Mouse (Mus musculus) 3T3-L1 (cell line): ENCODE results near the gene Nsf.
A peak's percentile ranks its signal among the peaks of the same experiment; 100 is the strongest.
"Not testable (repeated sequence)": the region's sequence is repeated elsewhere in the genome, so short reads cannot be mapped to it uniquely, and the experiment has no call there.

Source experiments
- DNase-seq: peaks from one replicate; pipeline ENCODE4 v3.0.0-alpha.2; 2015; ENCODE audit warnings: low read depth, low spot score

Nsf gene

DNA sequence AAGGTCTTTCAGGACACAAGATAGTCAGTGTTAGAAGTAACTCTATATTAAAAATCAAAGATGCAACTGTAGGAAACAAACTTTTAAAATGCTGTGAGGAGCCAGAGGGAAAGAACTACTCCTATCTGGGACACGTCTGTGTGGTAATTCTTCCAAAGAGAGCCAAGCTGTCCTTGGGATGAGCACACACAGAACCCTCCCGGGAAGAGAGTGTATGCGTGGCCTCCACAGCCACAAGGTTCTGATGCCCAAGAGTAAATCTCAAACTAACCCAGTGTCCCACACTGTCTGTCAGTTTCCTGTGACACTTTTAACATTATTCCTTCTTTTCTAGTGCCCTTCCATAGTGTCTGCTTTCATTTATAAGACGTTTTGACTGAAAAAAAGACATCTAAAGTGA lies 57.8 kb downstream of the Nsf start:
- DNase-seq = no peak

DNA sequence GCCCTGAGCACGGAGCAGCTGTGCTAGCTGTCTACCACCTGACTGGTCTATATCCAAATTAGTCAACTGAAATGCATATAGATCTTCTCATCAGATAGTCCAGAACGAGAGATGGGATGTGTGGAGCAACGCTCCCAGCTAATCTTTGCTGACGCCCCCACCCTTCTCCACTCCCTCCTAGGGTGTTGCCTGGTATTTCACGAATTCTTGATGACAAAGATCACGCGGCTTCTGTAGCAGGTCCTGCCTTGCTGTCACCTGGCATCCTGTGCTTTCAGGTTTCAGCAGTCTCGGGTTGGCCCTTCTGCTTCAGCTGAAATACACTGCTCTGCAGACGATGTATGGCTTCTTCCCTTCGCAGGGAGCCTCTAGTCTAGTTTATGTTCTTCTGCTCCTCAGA lies 61.0 kb downstream of the Nsf start:
- DNase-seq = no peak

DNA sequence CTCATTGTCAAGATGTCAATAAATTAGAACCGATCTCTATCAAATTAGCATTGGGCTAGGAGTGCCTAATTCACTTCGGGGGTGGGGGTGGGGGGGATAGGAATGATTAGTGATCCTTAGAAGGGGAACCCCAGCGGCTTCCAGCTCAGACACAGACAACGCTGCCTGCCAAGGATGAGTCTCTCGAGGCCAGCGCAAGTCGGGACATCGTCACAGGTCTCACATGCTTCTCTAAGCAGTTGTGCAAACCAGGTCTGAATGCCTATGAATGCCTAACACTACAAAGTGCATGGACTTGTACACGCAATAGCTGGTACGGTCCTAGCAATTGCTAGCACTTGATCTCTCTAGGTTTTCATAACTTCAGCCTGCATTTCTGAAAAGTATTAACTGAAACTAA lies 62.1 kb downstream of the Nsf start:
- no peak for DNase-seq

DNA sequence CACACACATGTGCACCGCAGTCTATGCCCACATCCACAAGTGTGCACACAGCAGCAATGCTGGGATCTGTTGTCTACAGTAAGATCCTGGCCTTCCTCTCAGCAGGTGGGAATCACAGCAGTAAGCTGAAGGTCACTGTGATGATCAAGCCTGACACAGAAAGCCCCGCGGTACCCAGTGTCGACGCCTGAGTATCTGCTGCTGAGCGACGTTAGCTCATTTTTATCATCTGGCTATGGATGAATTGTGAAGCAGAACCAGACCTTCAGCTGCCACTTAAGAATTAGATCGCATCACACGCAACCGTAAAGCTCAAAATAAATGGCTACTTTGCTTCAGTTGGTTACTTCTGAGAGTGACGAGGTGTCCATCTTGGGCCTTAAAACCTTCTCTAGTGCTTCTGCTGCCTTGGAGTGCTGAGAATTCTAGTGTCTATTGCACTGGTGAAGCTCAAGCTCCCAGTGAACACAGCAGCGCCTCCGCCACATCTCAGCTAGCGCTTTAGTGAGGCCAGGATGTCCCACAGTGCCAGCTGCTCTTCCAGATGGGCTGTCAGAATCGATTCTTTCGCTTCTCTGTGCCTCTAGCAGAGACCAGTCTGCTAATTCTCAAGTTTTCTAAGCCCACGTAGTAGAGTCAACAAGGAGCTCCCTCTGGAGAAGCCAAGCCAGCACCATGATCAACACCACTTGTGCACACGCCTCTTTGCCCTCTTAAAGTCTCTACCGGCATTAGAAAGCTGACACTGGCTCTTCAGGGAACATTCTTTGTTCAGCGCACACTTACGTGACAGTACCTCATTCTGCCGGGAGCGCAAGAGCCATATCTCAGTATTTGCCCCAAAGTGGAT lies 63.3 kb downstream of the Nsf start:
- no peak for DNase-seq

DNA sequence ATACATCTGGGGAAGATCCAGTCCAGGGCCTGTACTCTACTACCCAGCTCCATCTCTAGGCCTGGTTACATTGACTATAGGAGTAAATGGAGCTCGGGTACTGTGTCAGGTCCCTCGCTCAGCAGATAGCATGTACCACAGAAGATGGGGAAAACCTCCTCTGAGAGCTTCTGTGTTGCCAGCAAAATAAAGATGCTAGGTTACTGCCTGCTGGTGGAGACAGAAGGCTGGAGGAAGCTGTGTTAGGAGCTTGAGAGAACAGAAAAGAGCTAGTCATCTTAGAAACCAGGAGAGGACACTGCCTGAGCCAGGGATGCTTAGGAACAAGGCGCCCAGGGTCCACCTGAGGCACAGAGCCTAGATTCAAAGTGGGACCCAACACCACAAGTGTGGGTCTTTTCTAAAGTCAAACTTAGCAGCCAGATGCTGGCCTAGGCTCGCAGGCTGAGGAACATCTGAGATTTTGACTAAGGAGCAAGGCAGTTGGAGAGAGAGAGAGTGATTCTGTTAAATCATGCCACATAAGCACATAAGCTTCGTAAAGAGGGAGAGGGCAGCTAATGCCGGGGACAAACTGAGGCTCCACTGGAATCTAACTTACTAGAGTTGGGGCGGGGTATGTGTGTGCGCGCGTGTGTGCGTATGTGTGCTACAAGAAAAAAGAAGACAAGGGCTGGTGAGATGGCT lies 66.0 kb downstream of the Nsf start:
- DNase-seq = no peak

DNA sequence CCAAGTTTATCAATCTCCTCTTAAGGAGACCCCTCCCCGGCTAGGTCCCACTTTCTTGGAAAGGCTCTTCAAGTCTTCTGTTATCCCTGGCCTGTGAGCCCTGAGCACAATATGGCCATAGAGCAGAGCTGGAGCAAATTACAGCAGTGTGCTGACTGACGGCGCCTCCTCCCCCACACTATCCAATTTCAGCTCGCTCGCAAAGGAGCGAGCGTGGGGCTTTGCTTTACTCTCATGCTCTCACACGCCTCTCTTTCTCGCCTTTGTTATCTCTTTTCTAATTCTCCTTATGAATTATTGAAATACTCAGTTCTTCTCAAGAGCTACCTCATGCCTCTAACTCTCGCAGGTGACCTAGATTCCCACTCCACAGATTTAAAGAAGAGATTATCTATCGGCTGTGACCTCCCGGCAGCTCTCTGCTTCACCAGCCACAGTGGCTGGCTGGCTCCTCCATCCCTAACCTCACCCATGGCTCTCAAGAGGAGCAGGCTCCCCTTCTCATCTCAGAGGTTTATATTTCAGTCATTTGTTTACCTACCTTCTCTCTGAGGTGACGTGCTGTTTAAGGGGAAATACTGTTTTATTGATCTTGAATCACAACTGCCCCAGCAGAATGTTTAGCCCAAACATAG lies 69.0 kb downstream of the Nsf start:
- no peak for DNase-seq

DNA sequence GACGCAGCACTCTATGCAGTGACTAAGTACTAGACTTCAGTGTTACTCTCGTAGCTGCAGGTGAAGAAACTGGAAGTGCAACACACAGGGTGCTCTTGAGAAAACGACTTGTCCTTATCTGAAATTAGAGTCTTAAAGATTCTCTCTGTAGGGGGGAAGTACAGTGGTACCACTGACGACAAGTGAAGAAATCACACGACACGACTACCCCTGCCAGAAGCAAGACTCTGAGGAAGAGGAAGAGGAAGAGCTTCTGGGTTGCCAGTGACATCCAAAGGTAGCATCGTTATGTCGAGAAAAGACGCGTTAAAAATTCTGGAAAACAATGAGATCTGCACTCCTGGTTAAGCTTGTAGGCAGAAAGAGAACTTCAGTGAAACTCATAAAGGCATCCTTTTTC lies 70.1 kb downstream of the Nsf start:
- DNase-seq = no peak

DNA sequence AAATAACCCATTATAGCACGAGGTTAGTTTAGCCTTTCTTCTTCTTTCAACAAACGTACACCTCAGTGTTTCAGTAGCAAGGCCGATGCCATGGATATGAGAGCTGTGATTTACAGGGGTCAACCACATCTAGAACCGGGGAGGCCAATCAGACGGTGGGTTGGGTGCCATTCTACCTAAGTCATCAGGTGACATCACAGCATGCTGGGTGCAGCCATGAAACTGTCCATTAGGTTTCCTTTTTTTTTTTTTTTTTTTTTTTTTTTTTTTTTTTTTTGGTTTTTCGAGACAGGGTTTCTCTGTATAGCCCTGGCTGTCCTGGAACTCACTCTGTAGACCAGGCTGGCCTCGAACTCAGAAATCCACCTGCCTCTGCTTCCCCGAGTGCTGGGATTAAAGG lies 74.4 kb downstream of the Nsf start:
- DNase-seq = not testable (repeated sequence)

DNA sequence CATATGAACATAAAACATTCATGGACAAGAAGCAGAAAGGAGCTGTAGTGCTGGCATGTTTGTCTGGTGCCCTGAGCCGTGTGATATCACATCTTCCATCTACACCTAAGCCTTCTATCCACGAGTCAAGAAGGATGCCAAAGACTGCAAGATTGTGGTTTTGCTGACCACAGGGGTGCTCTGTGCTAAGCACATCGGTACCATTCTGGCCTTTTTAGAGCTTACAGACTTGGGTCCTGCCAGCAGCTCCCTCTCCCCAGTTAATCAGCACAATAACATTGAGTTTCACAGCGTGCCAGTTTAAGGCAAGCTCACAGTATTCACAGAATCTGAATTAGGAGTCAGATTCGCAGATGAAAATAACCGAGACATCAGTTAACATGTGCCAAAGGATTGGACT lies 75.4 kb downstream of the Nsf start:
- DNase-seq = peak; percentile 39

DNA sequence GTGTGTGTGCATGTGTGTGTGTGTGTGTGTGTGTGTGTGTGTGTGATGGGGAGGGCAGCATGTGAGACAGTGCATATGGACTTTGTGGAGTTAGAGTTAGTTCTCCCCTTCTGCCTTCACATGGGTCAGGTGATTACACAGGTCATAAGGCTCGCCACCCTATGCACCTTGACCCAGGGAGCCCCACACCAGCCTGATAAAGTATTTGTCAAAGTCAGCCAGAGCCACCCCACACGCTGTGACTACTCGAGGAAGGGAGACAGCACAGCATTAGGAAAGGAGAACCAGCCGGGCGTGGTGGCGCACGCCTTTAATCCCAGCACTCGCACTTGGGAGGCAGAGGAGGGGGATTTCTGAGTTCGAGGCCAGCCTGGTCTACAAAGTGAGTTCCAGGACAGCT lies 83.5 kb downstream of the Nsf start:
- DNase-seq = no peak

DNA sequence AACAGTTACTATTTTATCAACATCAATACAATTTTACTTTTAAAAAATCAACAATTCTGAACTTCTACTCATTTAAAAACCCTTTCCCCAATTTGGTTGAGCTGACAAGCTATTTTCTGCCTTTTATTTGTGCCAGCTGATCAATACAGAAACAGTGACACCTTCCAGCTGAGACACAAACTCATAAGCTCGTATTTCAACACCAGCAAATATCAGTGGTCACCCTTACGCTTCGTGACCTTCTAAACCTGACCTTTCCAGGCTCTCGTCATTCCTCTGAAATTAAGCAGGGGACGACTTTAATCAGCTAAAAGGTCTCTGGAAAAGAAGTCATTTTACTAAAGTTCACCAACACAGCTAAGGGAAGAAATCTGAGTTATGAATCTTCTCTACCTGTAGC lies 86.2 kb downstream of the Nsf start:
- no peak for DNase-seq

DNA sequence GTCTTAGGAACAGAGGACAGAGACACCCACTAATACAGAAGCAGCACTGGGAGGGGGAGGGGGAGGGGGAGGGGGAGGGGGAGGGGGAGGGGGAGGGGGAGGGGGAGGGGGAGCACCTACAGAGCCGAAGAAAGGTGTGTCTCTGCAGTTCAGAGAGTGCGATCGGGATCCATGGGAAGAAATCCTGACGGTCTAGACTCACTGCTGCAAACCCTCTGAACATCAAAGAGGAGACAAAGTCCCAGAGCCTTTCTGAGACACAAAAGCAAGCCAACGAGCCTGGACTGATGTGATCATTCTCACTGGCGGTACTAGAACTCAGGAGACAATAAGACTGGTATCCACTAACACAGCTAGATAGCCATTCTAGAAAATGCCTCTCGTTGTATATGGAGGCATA lies 88.5 kb downstream of the Nsf start:
- DNase-seq = no peak

DNA sequence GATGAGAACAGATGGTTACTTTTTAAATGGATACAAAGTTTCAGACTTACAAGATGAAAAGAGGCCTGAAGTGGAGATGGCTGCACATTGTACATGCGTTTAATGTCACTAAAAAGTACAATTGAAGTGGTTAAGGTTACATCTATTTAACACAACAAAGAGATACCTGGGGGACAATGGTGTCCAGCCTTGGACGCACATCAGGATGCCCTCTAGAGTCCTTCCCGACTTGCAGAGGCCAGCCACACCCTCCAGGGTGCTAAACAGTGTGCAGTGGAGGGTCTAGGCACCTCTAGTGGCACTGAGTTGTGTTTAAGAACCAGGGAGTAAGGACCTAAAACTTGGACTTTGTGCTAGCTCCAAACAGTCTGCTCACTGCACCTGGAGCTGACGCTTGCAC lies 89.4 kb downstream of the Nsf start:
- DNase-seq = no peak

DNA sequence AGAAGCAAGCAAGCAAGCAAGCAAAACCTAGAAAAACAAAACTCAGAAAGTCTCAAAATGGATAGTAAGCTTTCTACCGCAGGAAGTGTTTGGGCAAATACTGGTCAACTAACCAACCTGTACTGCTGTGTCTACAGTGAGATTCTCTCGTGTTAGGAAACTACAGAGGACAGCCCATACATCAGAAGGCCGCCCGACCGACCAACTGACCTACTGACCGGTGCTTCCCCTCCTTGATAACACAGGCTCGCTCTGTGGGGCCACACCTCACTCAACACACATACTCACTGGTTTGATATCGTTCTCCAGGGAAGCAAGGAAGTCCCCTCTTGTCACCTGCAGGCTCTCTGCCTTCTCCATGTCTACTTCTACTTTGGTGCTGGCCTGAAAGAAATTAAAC lies 90.9 kb downstream of the Nsf start:
- DNase-seq = no peak

DNA sequence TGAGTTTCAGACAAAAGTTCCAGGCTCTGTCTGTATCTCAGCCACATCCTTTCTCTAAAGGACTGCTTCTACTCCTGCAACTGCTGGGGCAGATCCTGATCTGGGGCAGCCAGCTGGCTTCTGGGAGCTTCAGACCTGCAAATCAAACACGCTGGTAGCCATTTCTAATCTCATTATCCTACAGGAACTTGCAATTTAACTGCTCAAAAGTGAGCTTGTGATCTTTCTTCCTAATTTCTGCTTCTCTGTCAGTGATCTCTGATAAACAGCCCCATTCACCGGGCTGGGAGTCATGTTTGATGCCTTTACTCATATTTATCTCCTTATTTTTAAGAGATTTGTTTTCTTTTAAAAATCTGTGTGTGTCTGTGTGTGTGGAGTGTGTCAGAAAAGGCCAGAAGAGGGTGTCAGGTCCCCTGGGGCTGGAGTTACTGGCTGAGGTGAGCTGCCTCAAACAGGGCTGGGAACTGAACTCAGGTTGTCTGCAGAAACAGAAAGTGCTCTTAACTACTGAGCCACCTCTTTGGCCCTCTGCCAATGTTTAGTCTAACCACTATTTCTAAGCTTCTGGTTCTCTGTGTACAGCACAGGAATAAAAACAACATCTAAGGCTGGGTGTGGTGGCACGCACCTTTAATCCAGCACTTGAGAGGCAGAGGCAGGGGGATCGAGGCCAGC lies 93.8 kb downstream of the Nsf start:
- DNase-seq = peak; percentile 23

DNA sequence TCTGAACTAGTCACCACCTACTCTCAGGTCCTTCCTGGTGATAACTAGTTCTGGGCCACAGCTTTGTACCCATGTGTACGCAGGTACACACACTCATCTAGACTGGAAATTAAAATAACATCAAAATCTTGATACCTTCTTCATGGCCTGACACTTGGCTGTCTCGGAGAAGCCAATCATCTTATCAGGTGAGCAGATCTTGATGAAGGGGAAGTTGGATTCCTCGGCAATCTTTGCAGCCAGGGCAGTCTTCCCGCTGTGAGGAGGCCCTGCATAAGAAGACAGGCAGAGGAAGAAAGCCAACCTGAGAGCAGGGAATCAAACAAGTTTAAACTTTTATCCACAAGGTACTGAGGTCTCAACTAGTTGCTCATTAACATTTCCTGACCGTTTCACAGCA lies 95.1 kb downstream of the Nsf start:
- no peak for DNase-seq

DNA sequence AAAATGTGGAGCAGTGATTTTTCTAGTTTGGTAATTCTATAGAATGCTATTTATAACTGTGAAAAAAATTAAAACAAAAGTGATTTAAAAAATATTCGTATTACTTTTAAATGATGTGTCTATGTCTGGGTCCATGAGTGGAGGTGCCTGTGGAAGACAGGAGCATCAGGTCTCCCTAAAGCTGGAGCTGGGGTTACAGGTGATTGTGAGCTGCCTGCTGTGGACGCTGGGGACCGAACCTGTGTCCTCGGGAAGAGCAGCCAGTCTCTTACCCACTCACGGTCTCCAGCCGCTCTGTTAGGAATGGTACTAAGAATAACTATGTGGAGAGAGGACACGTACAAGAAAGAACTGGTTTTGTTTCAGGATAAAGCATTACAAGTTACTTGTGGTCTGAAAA lies 97.2 kb downstream of the Nsf start:
- no peak for DNase-seq

DNA sequence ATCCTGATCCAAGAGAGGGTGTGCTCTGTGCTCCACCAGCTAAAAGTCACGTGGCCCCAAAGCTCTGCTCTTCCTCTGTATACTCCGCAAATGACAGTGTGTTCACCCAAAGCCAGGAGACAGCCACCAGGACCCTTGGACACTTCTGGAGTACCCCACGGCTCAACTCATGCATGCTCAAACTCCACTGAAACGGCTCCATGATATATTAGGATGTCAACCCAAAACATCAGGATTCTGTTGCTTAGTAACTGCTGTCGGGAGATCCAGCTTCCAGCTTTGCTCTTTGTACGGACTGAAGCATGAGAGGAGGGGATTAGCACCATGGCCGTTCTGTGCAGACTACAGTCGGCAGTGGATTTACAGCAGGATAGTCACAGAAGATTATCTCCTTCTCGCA lies 99.6 kb downstream of the Nsf start:
- no peak for DNase-seq

DNA sequence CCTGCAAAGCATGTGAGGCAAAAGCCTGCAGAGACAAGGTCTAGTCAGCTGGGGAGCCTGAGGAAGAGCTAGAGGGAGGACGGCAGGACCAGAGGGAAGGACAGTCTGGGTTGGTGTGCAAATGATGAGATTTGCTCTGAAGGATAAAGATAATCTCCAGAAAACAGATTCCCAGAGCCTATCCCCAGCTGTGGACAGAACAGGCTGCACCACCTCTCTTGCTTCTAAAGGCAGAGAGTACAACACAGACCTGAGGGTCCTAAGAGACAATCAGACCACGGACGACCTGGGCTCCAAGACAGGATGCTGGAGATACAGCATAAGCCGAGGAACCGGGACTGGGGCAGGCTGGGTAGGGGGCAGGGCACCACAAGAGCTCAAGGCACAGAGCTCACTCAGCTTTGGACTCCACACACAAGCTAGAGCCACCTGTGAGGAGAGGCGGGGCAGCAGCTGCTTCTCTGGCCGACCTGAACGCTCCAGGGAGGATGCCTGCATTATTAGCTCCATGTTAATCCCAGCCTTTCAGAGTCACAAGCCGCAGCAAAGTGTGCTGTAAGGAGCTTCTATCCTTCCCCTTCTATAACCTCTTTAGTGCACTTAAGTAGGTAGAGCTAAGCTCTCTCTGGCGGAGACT lies 100.5 kb downstream of the Nsf start:
- no peak for DNase-seq

DNA sequence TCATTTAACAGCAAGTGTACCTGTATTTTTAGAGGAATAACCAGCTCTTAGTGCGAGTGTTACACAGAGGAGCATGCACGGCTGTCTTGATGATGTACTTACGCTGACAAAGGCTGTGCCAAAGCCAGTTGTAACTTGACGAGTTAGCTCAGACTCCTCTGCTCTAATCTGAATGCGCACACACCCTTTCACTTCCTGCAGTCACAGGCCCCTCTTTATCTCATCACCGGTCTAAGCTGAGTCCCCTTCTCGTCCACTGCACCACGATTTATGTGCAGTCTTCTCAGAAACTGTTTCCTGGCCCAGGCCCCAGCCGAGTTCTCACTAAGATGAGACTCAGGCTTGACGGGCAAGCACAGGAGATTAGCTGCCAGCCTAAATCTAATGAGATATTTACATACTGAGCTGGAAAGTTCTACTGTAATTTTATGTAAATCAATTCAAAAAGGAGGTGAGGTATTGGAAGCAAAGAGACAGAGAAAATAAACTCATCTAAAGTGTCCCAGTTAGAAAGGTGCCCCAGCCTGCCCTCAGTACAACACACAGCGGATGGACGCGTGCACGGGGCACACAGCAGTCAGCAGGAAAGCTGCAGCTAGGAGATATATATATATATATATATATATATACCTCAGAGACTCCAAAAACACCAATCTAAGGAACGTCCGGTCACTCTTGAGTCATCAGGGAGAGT lies 101.1 kb downstream of the Nsf start:
- peak; percentile 43 for DNase-seq

DNA sequence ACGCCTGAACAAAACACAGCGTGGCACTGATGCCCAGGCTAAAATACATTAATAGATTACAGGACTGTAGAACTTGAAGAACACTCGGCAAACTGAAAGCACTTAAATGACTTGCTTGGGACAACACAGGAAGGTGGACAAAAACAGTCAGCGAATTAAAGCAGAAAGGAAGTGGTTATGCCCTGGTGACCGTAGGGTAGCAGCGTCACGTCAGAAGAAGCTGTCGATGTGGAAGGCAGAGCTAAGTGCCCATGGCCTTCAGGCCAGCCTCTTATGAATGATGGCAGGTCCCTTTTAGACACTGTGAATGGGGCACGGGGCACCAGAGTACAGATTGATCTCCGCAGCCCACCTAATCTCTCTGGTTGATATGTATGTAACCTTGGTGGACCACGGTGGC lies 105.6 kb downstream of the Nsf start:
- DNase-seq = no peak
